Mouse (Mus musculus): ENCODE data around the gene Hid1.

Gene Hid1

DNA sequence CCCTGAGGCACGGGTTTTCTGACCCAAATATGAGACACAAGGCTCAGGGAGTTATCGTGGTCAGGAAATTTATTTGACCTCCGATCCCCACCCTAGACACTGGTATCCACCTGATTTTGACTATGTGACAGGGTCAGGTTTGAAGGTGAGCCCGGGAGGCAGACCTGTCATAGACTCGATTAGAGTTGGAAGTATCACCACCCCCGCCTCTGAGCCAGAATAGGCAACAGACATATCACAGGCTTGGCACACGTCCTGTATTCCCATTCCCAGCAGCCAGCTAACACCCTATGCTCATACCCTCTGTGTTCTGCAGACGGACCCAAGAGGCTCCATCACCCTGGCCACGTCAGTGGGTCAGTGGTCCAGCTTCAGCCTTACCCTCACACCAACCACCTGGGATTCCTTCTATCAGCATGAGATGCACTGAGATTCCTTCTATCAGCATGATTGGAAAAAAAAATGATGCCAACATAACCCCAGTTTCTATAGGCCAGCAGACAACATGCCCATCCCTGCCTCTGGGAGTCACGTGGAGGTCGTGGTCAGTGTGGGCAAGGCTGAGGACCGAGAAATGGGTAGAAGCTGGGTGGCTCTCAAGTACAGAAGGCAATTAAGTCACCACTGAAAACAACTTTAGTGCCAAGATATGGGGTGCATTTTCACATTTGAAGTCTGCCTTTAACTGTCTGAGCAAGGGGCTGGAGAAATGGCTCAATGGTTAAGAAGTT is 7.3 kb upstream of the Hid1 start:
- peak; percentile 55 to 56 for DNase-seq (ENCODE audit: low spot score in 2 of 2)

DNA sequence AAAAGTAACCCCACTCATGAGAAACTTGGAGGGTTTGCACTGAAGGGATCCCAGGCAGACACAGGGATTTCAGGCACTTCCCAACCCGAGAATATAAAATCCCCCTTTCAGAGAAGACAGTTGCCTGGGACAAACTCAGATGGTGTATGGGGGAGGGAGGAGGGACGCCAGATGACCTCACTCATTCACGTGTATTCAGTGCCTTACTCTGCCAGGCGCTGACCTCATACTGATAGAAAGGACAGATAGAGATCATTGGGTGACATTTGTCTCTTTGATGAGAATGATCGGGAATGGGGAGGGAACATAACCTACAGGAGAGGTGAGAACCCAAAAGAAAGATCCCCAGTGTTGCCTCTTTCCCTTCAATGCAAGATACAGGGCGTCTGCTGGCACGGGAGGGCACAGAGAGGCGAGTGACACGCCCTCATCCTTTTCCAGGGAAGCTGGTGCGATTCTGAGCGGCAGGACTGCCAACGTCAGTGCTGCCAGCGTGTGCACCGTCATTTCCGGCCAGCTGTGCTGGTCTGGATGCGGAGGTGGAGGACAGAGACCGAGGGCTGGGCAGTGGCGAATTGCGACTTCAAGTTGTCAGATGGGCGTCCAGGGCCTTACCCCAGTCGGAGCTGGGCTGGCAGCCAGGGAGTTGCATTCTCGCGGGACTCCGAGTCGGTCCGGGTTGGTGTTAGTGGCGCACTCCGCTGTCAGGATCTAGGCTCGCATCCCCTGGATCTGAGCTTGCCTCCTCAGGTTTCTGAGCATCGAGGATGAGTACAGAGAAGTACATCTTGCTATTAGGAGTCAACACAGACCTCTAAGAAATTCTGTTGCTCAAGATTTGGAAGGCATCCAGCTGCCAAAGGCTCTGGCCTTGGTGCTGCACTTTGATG is 6.5 kb upstream of the Hid1 start:
- peak; percentile 70 to 73 for DNase-seq (ENCODE audit: low spot score in 2 of 2)

DNA sequence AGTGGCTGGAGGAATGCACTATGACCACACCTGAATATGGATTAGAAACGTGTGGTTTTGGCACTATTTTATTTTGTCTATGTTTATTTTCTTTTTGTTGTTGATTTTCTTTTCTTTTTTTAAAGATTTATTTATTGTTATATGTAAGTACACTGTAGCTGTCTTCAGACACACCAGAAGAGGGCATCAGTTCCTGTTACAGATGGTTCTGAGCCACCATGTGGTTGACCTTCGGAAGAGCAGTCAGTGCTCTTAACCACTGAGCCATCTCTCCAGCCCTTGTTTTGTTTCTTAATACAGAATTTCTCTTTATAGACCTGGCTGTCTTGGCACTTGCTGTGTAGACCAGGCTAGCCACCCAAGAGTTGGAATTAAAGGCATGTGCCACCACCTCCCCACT is 5.2 kb upstream of the Hid1 start:
- no peak for DNase-seq (ENCODE audit: low spot score in 2 of 2)

DNA sequence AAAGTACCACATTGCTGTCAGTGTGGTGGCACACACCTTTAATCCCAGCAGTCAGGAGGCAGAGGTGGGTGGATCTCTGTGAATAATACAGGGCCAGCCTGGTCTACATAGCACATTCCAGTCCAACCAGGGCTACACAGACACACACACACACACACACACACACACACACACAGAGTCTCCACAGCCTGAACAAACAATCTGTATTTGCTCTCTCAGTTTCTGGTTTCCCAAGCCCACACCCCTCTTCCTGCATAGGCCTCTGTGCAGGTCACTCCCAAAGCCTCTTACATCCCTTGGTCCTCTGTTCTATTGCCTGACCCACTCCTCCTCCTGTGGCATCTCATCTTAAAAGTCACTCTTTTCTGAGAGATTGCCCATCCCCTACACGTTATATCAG is 4.5 kb upstream of the Hid1 start:
- no peak for DNase-seq (ENCODE audit: low spot score in 2 of 2)

DNA sequence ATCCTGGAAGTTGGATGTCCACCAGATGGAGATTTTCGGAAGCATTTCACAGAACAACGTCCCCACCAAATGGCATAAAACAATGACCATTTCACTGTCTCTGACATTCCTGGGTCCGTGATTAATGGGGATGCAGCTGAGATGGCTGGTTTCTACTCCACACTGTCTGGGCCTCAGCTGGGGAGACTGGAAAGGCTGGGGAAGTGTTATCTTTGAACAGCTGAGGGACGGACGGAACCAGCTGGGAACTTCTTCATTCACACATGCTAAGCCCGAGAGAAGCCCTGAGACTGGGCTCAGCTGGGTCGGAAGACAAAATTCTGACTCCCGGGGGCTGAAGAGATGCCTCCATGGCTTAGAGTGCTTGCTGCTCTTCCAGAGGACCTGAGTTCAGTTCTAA is 3.8 kb upstream of the Hid1 start:
- DNase-seq (ENCODE audit: low spot score in 2 of 2): no peak

DNA sequence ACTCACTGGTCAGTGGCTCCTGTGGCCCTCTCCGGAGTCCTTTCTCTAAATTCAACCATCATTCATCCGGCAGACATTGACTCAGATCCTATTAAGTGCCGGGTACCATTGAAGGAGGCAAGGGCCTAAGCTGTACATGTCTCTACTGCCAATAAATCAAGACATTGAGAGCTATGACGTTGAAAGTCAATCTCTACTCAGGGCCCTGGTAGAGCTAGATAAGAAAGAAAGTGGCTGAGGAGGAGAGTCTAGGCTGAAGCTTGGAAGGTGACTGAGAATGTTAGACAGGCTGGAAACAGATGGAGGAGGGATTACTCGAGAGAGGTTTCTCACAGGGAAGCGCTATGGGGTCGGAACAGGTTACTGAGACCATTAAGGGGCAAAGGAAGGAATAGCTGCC is 2.8 kb upstream of the Hid1 start:
- no peak for DNase-seq (ENCODE audit: low spot score in 2 of 2)

DNA sequence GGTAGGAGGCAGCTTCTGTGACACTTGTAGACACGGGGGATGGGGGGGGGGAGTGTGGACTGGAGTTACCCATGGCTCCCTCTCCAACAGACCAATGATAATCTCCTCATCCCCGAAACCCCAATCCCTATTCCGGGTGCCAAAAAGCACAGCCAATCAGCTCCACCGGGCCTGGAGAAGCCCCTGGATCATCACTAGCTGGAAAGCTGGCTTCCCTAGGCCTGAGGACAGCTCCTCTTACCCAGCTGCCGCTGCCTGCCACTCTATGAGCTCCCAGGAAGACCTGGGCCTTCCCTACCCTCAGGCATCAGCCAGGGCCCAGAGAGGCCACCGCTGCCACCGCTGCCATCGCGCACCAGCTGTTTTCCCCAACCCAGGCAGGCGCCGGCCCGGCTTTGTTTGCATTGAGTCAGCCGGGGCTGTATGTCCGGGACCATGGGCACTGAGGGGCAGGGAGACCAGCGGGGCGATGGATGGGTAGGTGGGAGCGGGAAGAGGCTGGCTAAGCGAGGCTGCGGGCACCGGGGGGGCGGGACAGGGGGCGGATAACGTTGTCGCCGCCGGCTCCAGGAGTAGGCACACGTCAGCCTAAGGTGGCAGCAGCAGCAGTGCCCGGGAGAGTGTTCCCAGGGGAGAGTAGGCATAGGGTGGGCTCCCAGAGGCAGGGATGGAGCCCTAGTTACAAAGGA is 706 bp downstream of the Hid1 start:
- DNase-seq (ENCODE audit: low spot score in 2 of 2): peak; percentile 63 to 70

DNA sequence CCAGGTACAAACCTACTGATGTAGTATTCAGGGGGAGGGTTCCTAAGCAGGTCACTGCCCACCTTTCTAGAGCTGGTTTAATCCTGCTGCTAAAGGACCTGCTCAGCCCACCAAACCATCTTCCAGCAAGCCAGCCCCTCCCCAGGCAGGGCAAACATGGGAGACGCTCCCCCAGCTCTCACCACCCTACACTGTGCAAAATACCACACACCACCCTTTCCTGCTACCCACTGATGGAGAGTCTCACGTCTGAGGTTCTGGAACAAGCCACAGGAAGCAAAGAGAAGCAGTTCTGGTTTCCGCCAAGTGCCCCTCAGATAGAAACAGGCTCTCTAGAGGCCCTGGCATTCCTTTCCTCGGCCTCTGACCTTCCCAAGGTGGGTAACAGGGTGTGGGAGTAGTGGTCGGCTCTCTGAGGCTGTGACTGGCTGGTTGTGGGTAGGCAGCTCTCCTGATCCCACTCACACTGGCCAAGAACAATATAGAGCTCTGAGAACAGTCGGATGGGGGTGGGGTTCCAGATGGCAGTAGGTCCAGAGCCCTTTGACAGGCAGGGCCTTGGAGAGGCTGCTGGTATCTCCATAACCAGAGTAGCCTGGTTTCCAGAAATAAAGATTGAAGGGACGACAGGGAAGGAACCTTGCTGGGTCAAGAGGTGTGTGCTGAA is 1.4 kb downstream of the Hid1 start:
- no peak for DNase-seq (ENCODE audit: low spot score in 2 of 2)

DNA sequence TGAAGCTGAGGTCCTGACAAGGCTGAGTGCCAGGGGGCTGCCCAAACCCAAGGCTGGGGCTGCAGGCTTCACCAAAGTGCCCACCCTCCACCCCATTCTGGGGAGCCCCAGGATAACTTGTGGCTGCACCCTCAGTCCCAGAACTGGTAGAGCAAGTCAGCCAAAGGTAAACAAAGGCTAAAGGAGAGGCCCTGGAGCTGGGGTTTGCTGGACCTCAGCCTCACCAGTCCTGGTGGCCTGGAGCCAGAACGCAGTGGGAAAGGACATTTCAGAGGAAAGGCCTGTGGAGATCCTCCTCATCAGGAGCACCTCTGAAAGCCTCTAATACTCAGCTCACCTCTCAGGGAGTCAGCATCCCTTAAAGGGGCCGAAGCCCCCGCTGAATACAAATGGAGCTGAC is 3.4 kb downstream of the Hid1 start:
- DNase-seq (ENCODE audit: low spot score in 2 of 2): no peak

DNA sequence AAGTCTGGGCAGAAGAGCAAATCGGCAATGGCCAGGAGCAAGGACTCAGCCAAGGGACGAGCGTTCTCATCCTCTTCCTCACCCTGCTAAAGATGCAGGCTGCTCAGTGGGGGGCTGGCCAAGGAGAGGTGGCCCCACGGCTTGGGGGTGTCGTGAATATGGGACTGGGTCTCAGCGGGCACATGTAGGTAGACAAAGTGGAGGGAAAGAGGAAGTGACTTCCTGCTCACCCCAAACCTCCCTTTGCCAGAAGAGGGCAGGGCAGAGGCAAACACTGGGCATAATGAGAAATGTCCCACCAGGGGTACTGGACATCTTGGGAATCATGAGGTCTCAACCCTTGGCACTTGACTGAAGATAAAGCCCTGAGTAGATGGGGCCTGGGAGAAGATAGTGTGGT is 7.8 kb downstream of the Hid1 start:
- no peak for DNase-seq (ENCODE audit: low spot score in 2 of 2)

DNA sequence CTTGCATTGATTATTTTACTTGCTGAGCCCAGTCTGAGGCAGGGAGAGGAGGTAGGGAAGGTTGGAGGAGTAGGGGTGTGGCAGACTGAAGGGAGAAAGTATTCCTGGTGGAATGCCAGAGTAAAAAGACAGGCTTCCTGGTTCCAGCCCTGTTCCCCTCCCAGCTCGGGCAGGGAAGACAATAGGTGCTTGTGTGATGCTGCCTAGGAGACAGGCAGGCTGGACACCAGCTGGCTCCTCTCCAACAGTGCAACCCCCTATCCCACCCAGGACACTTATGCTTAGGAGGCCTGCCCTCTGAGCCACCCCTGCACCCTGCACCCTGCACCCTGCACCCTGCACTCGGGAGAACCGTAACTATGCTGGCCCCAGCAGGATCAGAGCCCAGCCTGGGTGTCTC is 8.3 kb downstream of the Hid1 start:
- no peak for DNase-seq (ENCODE audit: low spot score in 2 of 2)

DNA sequence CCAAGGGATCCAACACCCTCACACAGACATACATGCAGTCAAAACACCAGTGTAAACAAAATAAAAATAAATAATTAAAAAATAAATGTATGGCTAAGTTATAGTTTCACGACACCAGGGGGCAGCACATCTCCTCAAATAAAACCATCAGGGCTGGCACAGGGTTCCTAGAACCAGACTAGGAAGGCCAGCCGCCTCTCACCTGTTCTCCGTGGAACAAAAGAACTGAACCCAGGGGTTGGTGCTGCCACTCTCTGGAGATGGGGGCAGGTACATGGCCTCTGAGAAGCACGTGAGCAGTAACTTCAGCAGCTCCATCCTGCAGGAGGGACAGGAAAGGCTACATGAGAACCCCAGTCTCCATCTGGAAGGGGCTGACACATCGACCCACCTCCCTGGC is 9.1 kb downstream of the Hid1 start:
- DNase-seq (ENCODE audit: low spot score in 2 of 2): peak; percentile 80

DNA sequence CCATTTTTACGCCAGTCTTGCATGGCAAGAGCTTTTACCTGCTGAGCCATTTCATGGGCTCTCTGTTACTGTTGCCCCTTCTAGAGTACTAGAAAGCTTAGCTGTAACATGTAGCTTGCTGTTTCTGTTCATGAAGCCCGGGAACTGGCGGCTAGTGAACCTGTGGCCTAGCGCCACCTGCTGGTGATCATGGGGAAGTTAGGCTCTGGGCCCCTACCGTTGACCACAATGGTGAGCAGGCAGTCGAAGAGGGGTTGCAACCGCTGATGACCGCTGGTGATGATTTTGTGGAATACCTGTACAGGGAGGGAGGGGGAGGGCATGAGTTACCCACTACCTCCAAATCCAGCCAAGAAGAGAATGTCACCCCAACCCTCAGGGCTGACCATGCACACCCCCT is 13.4 kb downstream of the Hid1 start:
- peak; percentile 57 to 62 for DNase-seq (ENCODE audit: low spot score in 2 of 2)

DNA sequence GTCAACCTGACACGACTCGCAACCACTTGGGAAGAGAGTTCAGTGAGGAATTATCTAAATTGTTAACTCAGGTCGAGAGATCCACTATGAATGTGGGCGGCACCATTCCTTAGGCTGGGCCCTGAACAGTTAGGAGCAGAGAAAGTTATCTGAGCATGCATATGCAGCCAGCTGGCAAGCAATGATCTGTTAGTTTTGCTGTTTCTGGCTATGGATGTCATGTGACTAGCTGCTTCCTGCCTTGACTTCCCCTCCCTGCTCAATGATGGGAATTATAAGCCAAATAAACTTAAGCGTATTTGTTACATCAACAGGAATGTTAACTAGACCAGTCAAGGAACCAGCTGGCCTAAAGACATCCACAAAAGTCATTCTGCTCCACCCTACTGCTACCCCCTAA is 14.2 kb downstream of the Hid1 start:
- no peak for DNase-seq (ENCODE audit: low spot score in 2 of 2)

DNA sequence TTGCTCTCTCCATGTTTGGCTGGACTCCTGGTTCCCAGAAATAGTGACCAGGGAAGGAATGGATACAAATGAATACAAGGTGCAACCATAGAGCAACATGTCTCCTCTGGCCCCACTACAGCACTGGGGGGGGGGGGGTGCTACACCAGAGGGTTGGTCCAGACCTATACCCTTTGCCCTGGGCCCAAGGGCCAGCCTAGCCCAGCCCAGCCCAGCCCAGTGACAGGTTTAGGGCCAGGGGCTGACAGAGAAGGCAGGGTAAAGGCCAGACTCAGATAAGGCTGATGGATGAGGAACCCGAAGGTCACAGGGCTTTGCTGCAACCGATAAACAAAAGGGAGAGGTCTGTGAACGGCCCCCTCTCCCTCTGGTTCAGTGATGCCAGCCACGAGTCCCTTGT is 17.6 kb downstream of the Hid1 start:
- no peak for DNase-seq (ENCODE audit: low spot score in 2 of 2)

DNA sequence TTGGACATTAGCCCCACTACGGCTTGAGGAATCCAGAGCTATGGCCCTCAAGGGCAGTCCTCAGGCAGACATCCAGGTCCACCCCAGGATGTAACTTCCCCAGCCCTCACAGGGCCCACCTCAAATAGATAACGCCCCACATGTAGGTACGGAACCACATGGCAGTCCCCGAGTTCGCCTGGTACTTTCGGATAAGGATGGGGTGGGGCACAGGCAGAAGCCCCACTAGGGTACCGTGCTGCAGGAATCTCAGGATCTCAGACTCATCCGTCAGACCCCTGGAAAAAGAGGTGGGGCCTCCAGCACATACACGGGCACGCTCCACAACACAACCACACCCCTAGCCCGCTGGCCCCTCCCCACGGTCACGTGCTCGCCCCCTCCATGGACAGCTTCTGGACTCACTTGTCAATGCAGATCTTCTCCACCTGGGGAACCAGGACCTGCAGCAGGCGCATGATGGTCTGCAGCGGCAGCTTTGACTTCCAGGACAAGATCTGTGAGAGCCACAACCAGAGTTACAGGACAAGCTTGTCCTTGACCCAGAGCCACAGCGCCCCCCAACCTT is 18.8 kb downstream of the Hid1 start:
- no peak for DNase-seq (ENCODE audit: low spot score in 2 of 2)

DNA sequence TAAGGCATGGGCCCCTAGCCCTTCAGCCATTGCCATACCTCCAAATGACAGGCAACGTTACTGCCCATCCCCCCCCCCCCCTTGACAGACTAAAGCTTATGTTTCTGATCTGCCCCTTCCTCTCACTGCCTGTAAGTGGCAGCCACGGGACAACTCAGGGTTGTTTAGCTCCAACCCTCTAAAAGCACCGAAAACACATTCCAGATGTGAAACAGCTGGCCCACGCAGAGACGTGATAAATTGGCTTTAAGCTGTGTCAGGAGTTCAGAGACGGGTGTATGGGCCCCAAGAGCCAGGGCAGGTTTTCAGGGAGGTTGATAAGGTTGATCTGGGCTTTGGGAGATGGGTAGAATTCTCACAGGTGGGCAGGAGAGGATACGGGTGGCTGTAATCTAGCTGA is 22.0 kb downstream of the Hid1 start:
- no peak for DNase-seq (ENCODE audit: low spot score in 2 of 2)

DNA sequence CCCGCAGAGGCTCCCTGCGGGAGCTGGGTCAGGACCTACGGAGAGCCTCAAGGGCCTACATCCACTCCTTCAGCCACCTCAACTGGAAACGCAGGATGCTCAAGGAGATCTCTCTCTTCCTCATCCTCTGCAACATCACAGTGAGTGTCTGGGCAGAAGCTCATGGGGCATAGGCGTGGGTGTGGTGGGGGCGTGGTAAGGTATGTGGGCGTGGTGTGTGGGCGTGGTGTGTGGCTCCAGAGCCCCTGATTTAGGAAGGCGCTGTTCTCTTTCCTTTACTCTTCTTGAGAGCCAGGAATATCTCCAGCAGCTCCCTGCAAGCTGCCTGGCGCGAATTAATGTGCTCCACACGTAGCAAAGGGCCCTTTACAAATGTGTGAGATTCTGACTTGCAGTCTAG is 22.6 kb downstream of the Hid1 start:
- DNase-seq (ENCODE audit: low spot score in 2 of 2): no peak

DNA sequence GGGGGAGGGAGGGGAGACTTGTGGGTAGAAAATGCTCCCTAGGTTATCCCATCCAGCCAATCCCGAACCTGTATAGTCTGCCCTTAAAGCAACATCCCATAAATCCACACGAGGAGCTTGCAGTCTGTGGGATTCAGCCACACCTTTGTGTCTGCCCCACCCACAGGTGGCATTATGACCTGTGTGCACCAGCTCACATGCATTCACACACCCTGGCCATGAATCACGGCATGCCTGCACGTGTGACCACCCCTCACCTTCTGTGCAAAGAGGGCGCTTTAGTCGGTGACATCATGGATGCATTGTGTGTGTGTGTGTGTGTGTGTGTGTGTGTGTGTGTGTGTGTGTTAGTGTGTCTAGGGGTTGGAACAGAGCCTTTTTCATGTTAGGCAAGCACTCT is 25.7 kb downstream of the Hid1 start:
- no peak for DNase-seq (ENCODE audit: low spot score in 2 of 2)

DNA sequence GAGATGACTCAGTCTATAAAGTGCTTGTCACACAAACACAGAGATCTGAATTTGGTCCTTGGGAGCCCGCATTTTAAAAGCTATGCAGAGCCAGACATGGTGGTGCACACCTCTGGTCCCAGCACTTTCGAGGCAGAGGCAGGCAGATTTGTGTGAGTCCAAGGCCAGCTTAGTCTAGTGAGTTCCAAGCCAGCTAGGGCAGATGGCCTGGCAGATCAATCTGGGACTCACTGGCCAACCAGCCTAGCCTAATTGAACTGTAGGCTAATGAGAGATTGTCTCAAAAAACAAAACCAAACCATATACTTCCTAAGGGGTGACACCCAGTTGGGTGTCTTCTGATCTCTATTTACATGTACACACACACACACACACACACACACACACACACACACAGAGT is 26.3 kb downstream of the Hid1 start:
- DNase-seq (ENCODE audit: low spot score in 2 of 2): no peak

DNA sequence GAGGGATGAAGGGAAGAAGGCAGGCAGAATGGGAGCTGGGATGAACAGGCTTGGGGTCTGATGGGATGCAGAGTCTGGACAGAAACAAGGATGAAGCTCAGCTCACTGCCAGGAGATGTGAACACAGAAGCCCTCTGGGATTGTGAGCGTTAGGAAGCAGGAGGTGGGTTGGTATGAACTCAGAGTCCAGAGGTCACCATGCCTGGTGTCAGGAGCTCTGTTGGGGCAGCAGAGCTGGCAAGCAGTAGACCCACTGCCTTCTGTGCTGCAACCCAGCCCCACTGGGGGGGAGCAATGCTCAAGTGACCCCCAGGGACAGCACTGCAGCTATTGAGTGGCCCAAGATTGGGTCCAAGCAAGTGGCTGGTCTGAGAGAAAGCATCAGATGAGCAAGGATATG is 29.7 kb downstream of the Hid1 start:
- DNase-seq (ENCODE audit: low spot score in 2 of 2): no peak

DNA sequence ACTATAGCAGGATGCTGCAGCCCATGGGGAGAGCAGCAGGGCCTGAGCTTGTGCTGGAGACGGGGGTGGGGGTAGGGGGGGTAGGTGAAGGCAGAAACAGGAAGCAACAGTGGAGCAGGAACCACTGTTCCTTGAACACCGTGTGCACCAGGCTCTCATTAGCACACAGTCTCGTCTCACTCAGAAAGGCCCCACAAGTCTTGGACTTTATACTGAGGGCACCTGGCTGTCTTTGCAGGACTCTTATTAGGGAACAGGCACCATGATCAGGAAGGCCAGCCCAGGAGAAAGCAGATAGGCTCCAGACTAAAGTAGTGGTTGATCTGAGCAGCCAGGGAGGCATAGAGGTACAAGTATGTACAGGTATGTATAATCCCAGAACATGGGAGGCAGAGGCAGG is 30.2 kb downstream of the Hid1 start:
- no peak for DNase-seq (ENCODE audit: low spot score in 2 of 2)
